ENCODE assay signal across 13 mouse cellular contexts in genomic region chr14:98994218-98994617, GRCm38 (mm10). TPM values are rescaled to one million over a fixed set of nuclear protein-coding genes. Genes with fewer than 3 reads are reported as not detected.
"Had no signal": no experiment of that assay in that cellular context is flagged by ENCODE, and none has a peak within 500 bp of the region (broad histone marks: within the 10 kb centered on the region; RNA-seq: fewer than 3 reads in every experiment).

Rpl36a-ps1 (minus strand) TSS chr14:98994318.

- H3K4me1 ChIP-seq: liver, embryonic 13.5 days; lung, embryonic 15.5 days; midbrain, embryonic 13.5 days; neural tube, embryonic 12.5 days had no signal

- H3K36me3 ChIP-seq: limb, embryonic 12.5 days; liver, embryonic 13.5 days; lung, embryonic 15.5 days; midbrain, embryonic 13.5 days; neural tube, embryonic 12.5 days had no signal

- H3K27me3 ChIP-seq: limb, embryonic 12.5 days; liver, embryonic 13.5 days; lung, embryonic 15.5 days; midbrain, embryonic 13.5 days; neural tube, embryonic 12.5 days had no signal

- H3K27ac ChIP-seq: limb, embryonic 12.5 days; liver, embryonic 13.5 days; lung, embryonic 15.5 days; macrophage; midbrain, embryonic 13.5 days; neural tube, embryonic 12.5 days; stomach, postnatal 0 days had no signal

- H3K4me3 ChIP-seq: limb, embryonic 12.5 days; liver, embryonic 13.5 days; lung, embryonic 15.5 days; midbrain, embryonic 13.5 days; neural tube, embryonic 12.5 days had no signal

- DNase-seq: kidney, adult 9 months; kidney, postnatal 10 days; kidney, postnatal 4 days; liver; liver, embryonic 13.5 days; liver, postnatal 0 days; lung, postnatal 14 days had no signal

- H3K4me2 ChIP-seq: limb, embryonic 12.5 days; liver, embryonic 13.5 days; lung, embryonic 15.5 days; midbrain, embryonic 13.5 days; neural tube, embryonic 12.5 days had no signal

- H3K9ac ChIP-seq: limb, embryonic 12.5 days; liver, embryonic 13.5 days; liver, postnatal 0 days; lung, embryonic 15.5 days; midbrain, embryonic 13.5 days; neural tube, embryonic 12.5 days had no signal

- H3K9me3 ChIP-seq: limb, embryonic 12.5 days; liver, embryonic 13.5 days; lung, embryonic 15.5 days; midbrain, embryonic 13.5 days; neural tube, embryonic 12.5 days had no signal

- ATAC-seq: liver, postnatal 0 days; midbrain, embryonic 13.5 days had no signal

RNA-seq across cellular contexts. Expression of gene Rpl36a-ps1, which starts in this region (rescaled TPM):
- polyA plus RNA-seq: neural tube, embryonic 12.5 days had no signal
